ENCODE assay signal across 25 mouse cellular contexts in genomic region chr7:44585606-44586005, GRCm38 (mm10). TPM values are rescaled to one million over a fixed set of nuclear protein-coding genes. Genes with fewer than 3 reads are reported as not detected.
DNase-seq lines count a peak whose midpoint lies in the region; TF ChIP-seq lines count a peak whose summit lies in the region.
"Had no signal": no experiment of that assay in that cellular context is flagged by ENCODE, and none has a peak within 500 bp of the region (broad histone marks: within the 10 kb centered on the region; RNA-seq: fewer than 3 reads in every experiment).

No protein-coding gene starts in this region.

- peak; percentile 53 for DNase-seq in cerebellum, adult 11-12 months
- no peak for DNase-seq in cerebellum, adult 18-20 months
- peak; percentile 51 for DNase-seq in cerebellum, adult 9-11 months
- DNase-seq in cerebellum, postnatal 10 days, result no peak
- no peak for DNase-seq in lung, adult 2 months
- no peak for DNase-seq in lung, postnatal 25 days (ENCODE audit: low spot score)
- DNase-seq in testis, postnatal 14 days (ENCODE audit: low spot score), result no peak
- DNase-seq: adrenal gland, adult 8-10 months; adrenal gland, postnatal 25 days; gastrocnemius, postnatal 10 days; gastrocnemius, postnatal 36 days; heart, postnatal 36 days had no signal

- TF ChIP-seq POLR2A in lung, adult 2 months (IDR thresholded peaks at IDR 0.05; ENCODE audit: borderline replicate concordance, extremely low read depth, low read depth, low read length), result 0 out of 2 replicates have a peak, but pooled peaks have one; percentile 23
- no peak for TF ChIP-seq POLR2A in testis, adult 2 months (IDR thresholded peaks at IDR 0.05; ENCODE audit: control insufficient read depth, low read depth, low read length)

- H3K4me3 ChIP-seq in lung, adult 2 months (replicated peaks; ENCODE audit: extremely low read depth, low read depth, low read length), result no peak overlapping the region
- peak overlapping the region; percentile 56 for H3K4me3 ChIP-seq in testis, adult 2 months (ENCODE audit: control insufficient read depth, low read depth, low read length)
- H3K4me3 ChIP-seq: intestine, embryonic 15.5 days had no signal

- no peak overlapping the region for H3K27ac ChIP-seq in testis, adult 2 months (ENCODE audit: control insufficient read depth, insufficient read depth, low read depth, low read length)
- H3K27ac ChIP-seq: embryonic facial prominence, embryonic 12.5 days; embryonic facial prominence, embryonic 15.5 days; forebrain, embryonic 13.5 days; intestine, embryonic 15.5 days had no signal

- no peaks in the 10 kb centered on the region; the same call in 1 of the 2 replicates for H3K36me3 ChIP-seq in testis, adult 2 months (ENCODE audit: control insufficient read depth, insufficient read depth, low read length)
- H3K36me3 ChIP-seq: embryonic facial prominence, embryonic 12.5 days; embryonic facial prominence, embryonic 15.5 days; hindbrain, embryonic 10.5 days; hindbrain, embryonic 13.5 days; intestine, embryonic 15.5 days had no signal

- WGBS in lung, adult 2 months, result 90% methylated on average over 6 of the region's 6 CpGs

- peaks cover 9% of the 10 kb centered on the region; the same call in 1 of the 2 replicates for H3K27me3 ChIP-seq in testis, adult 2 months (ENCODE audit: control insufficient read depth, insufficient read depth, low read length)

- peaks cover 15% of the 10 kb centered on the region for H3K4me1 ChIP-seq in lung, adult 2 months (ENCODE audit: control insufficient read depth, insufficient read depth, low read length)
- peaks cover 48% of the 10 kb centered on the region for H3K4me1 ChIP-seq in testis, adult 2 months (ENCODE audit: control insufficient read depth, insufficient read depth, low read length)

- no peak for TF ChIP-seq CTCF in lung, adult 2 months (IDR thresholded peaks at IDR 0.05; ENCODE audit: insufficient read depth, low read length)
- no peak for TF ChIP-seq CTCF in testis, adult 2 months (IDR thresholded peaks at IDR 0.05; ENCODE audit: control insufficient read depth, insufficient read depth, insufficient replicate concordance, low read depth, low read length)

RNA-seq across cellular contexts. Expression of gene Kcnc3, which starts 4.9 kb away (rescaled TPM):
- 36.0 and 42.5 TPM in 2 replicates for polyA plus RNA-seq in lung, adult 2 months (2012; rRNA removed)
- polyA plus RNA-seq in testis, adult 2 months (2012; rRNA removed), result 0.70 and 3.2 TPM in 2 replicates
- polyA plus RNA-seq: activated CD4-positive, CD25-positive, alpha-beta regulatory T cell, adult 4 months; heart, embryonic 14.5 days; heart, postnatal 0 days had no signal

RNA-seq across cellular contexts. Expression of gene Napsa, which starts 13.4 kb away (rescaled TPM):
- 576 and 610 TPM in 2 replicates for polyA plus RNA-seq in lung, adult 2 months (2012; rRNA removed)
- polyA plus RNA-seq in testis, adult 2 months (2012; rRNA removed), result 0.67 and 2.4 TPM in 2 replicates

RNA-seq across cellular contexts. Expression of gene Nr1h2, which starts 31.9 kb away (rescaled TPM):
- polyA plus RNA-seq in lung, adult 2 months (2012; rRNA removed), result 194 and 216 TPM in 2 replicates
- polyA plus RNA-seq in testis, adult 2 months (2012; rRNA removed), result 72.1 and 77.1 TPM in 2 replicates

RNA-seq across cellular contexts. Expression of gene Pold1, which starts 37.0 kb away (rescaled TPM):
- 34.3 and 38.3 TPM in 2 replicates for polyA plus RNA-seq in lung, adult 2 months (2012; rRNA removed)
- polyA plus RNA-seq in testis, adult 2 months (2012; rRNA removed), result 18.1 and 20.3 TPM in 2 replicates

RNA-seq across cellular contexts. Expression of gene Spib, which starts 53.7 kb away (rescaled TPM):
- 11.2 and 11.7 TPM in 2 replicates for polyA plus RNA-seq in lung, adult 2 months (2012; rRNA removed)
- polyA plus RNA-seq in testis, adult 2 months (2012; rRNA removed), result 0.15 and 0.16 TPM in 2 replicates
- polyA plus RNA-seq: embryonic facial prominence, embryonic 12.5 days; forebrain, embryonic 13.5 days; forebrain, embryonic 16.5 days; heart, embryonic 11.5 days; heart, embryonic 14.5 days; hindbrain, embryonic 10.5 days; hindbrain, embryonic 13.5 days; hindbrain, embryonic 16.5 days had no signal

Comparison
In these comparisons a context has a peak if more than half of its experiments do, and no peak if none do; other contexts are left out.
1. DNase-seq: peak in cerebellum, adult 11-12 months (single experiment) and cerebellum, adult 9-11 months (single experiment); none in cerebellum, adult 18-20 months (0 of 2), cerebellum, postnatal 10 days (0 of 2), lung, adult 2 months (single experiment), lung, postnatal 25 days (single experiment) and testis, postnatal 14 days (single experiment).
2. RNA of gene Napsa, which starts 13.4 kb away (polyA plus RNA-seq): 576 to 610 TPM in lung, adult 2 months; 0.67 to 2.4 TPM in testis, adult 2 months; every median in the first group is over 100 times any median in the second.